Mouse (Mus musculus) MEL (cell line): ENCODE measurements around the gene Ptges3l. TPM values are rescaled to one million over a fixed set of nuclear protein-coding genes. Genes with fewer than 3 reads are reported as not detected.

Source experiments
- DNase-seq: peaks from one replicate; pipeline ENCODE4 v3.0.0; 2011; ENCODE audit warnings: low read depth, low spot score
- H3K27ac ChIP-seq: 2 replicates; pipeline ENCODE4 v1.5.1; 2012; ENCODE audit warnings: low read depth, mild to moderate bottlenecking, control low read depth, low read length, moderate library complexity; ENCODE audit not compliant: control insufficient read depth
- H3K27me3 ChIP-seq, 2 experiments: fragments of 150-350 bp in 1 of 2; sonication (generic) in 1 of 2; 2 replicates each; pipeline ENCODE4 v1.6.1; 2012; ENCODE audit warnings: low read length in 2 of 2, mild to moderate bottlenecking in 2 of 2, improper control_type of control experiment in 1 of 2, moderate library complexity in 1 of 2; ENCODE audit not compliant: insufficient read depth in 2 of 2, control insufficient read depth in 1 of 2
- H3K36me3 ChIP-seq, 2 experiments: 2 replicates each; pipeline ENCODE4 v1.6.1; 2012 to 2014; ENCODE audit warnings: low read length in 2 of 2, improper control_type of control experiment in 1 of 2, inconsistent platforms in 1 of 2, mild to moderate bottlenecking in 1 of 2; ENCODE audit not compliant: insufficient read depth in 2 of 2, control insufficient read depth in 1 of 2
- H3K4me1 ChIP-seq, 2 experiments: fragments of 150-350 bp in 1 of 2; sonication (generic) in 1 of 2; 2 replicates each; pipeline ENCODE4 v1.6.1; 2012; ENCODE audit warnings: low read length in 2 of 2, improper control_type of control experiment in 1 of 2, mild to moderate bottlenecking in 1 of 2; ENCODE audit not compliant: insufficient read depth in 2 of 2, control insufficient read depth in 1 of 2
- H3K4me3 ChIP-seq, 2 experiments: fragments of 150-350 bp in 1 of 2; sonication (generic) in 1 of 2; 2 replicates each; pipeline ENCODE4 v1.5.1; 2012; ENCODE audit warnings: low read depth in 2 of 2, low read length in 2 of 2, mild to moderate bottlenecking in 2 of 2, moderate library complexity in 2 of 2, control low read depth in 1 of 2, improper control_type of control experiment in 1 of 2; ENCODE audit not compliant: control insufficient read depth in 1 of 2, insufficient read depth in 1 of 2
- H3K79me2 ChIP-seq: 2 replicates; pipeline ENCODE4 v1.6.1; 2012; ENCODE audit warnings: mild to moderate bottlenecking, low read length, moderate library complexity; ENCODE audit not compliant: control insufficient read depth, poor library complexity, insufficient read depth
- H3K9ac ChIP-seq: 2 replicates; pipeline ENCODE4 v1.6.1; 2012; ENCODE audit warnings: low read depth, mild to moderate bottlenecking, control low read depth, low read length, moderate library complexity; ENCODE audit not compliant: control insufficient read depth, poor library complexity, severe bottlenecking
- H3K9me3 ChIP-seq: fragments of 150-350 bp; sonication (generic); replicated peaks from 2 replicates; pipeline ENCODE4 v1.6.1; 2012; ENCODE audit warnings: mild to moderate bottlenecking, low read length, improper control_type of control experiment, moderate library complexity; ENCODE audit not compliant: insufficient read depth
- CHD1 ChIP-seq: IDR thresholded peaks from 2 replicates; pipeline ENCODE4 v1.6.1; 2012; ENCODE audit warnings: low read depth, mild to moderate bottlenecking, inconsistent platforms, low read length, improper control_type of control experiment
- CHD2 ChIP-seq: IDR thresholded peaks from 2 replicates; pipeline ENCODE4 v1.6.1; 2011; ENCODE audit warnings: low read length, improper control_type of control experiment
- E2F4 ChIP-seq: IDR thresholded peaks from 2 replicates; pipeline ENCODE4 v1.6.1; 2011; ENCODE audit warnings: low read depth, low read length, improper control_type of control experiment, borderline replicate concordance
- EP300 ChIP-seq, 2 experiments: IDR thresholded peaks; 2 replicates each; pipeline ENCODE4 v1.6.1; 2011; ENCODE audit warnings: improper control_type of control experiment in 2 of 2, low read length in 2 of 2, low read depth in 1 of 2, mild to moderate bottlenecking in 1 of 2
- GABPA ChIP-seq: IDR thresholded peaks from 2 replicates; pipeline ENCODE4 v1.6.1; 2012; ENCODE audit warnings: low read depth, mild to moderate bottlenecking, inconsistent platforms, low read length, improper control_type of control experiment, moderate library complexity
- GATA1 ChIP-seq: IDR thresholded peaks from 2 replicates; pipeline ENCODE4 v1.6.1; 2011; ENCODE audit warnings: low read depth, low read length, improper control_type of control experiment
- HCFC1 ChIP-seq: IDR thresholded peaks from 2 replicates; pipeline ENCODE4 v1.6.1; 2012; ENCODE audit warnings: low read depth, mild to moderate bottlenecking, inconsistent platforms, low read length, improper control_type of control experiment, moderate library complexity
- JUND ChIP-seq: IDR thresholded peaks from 2 replicates; pipeline ENCODE4 v1.6.1; 2011; ENCODE audit warnings: low read depth, mild to moderate bottlenecking, improper control_type of control experiment, low read length
- MAFK ChIP-seq: IDR thresholded peaks from 2 replicates; pipeline ENCODE4 v1.6.1; 2011; ENCODE audit warnings: low read depth, mild to moderate bottlenecking, low read length, improper control_type of control experiment, borderline replicate concordance
- MAX ChIP-seq: IDR thresholded peaks from 2 replicates; pipeline ENCODE4 v1.6.1; 2011; ENCODE audit warnings: low read length, improper control_type of control experiment
- MAZ ChIP-seq: IDR thresholded peaks from 2 replicates; pipeline ENCODE4 v1.6.1; 2012; ENCODE audit warnings: low read depth, mild to moderate bottlenecking, inconsistent platforms, low read length, improper control_type of control experiment
- MEF2A ChIP-seq: IDR thresholded peaks from 2 replicates; pipeline ENCODE4 v1.6.1; 2014; ENCODE audit warnings: low read depth, mild to moderate bottlenecking, inconsistent platforms, low read length, improper control_type of control experiment; ENCODE audit not compliant: poor library complexity, insufficient replicate concordance, severe bottlenecking; ENCODE audit errors: extremely low read depth
- NELFE ChIP-seq: IDR thresholded peaks from 2 replicates; pipeline ENCODE4 v1.6.1; 2011; ENCODE audit warnings: low read depth, low read length, improper control_type of control experiment
- NRF1 ChIP-seq: IDR thresholded peaks from 2 replicates; pipeline ENCODE4 v1.6.1; 2014; ENCODE audit warnings: low read depth, mild to moderate bottlenecking, inconsistent platforms, low read length, improper control_type of control experiment, moderate library complexity; ENCODE audit not compliant: poor library complexity, insufficient read depth, severe bottlenecking
- POLR2A ChIP-seq, 2 experiments: IDR thresholded peaks; 2 replicates each; pipeline ENCODE4 v1.6.1; 2011 to 2012; ENCODE audit warnings: low read length in 2 of 2, mild to moderate bottlenecking in 2 of 2, control low read depth in 1 of 2, improper control_type of control experiment in 1 of 2, low read depth in 1 of 2, moderate library complexity in 1 of 2; ENCODE audit not compliant: control insufficient read depth in 1 of 2, insufficient read depth in 1 of 2, poor library complexity in 1 of 2
- POLR2AphosphoS2 ChIP-seq: IDR thresholded peaks from 2 replicates; pipeline ENCODE4 v1.6.1; 2011; ENCODE audit warnings: low read length, improper control_type of control experiment
- POLR2AphosphoS5 ChIP-seq: IDR thresholded peaks from 2 replicates; pipeline ENCODE4 v1.6.1; 2012; ENCODE audit warnings: low read depth, borderline replicate concordance, mild to moderate bottlenecking, inconsistent platforms, low read length, moderate library complexity, mixed read lengths
- RAD21 ChIP-seq: IDR thresholded peaks from 2 replicates; pipeline ENCODE4 v1.6.1; 2011; ENCODE audit warnings: mild to moderate bottlenecking, low read depth, low read length, improper control_type of control experiment
- RCOR1 ChIP-seq: IDR thresholded peaks from 2 replicates; pipeline ENCODE4 v1.6.1; 2012; ENCODE audit warnings: low read depth, mild to moderate bottlenecking, inconsistent platforms, low read length, improper control_type of control experiment
- TBP ChIP-seq: IDR thresholded peaks from 2 replicates; pipeline ENCODE4 v1.8.0; 2011; ENCODE audit warnings: low read depth, low read length, improper control_type of control experiment
- TCF12 ChIP-seq: IDR thresholded peaks from 2 replicates; pipeline ENCODE4 v1.6.1; 2014; ENCODE audit warnings: low read depth, mild to moderate bottlenecking, inconsistent platforms, low read length, improper control_type of control experiment, moderate library complexity
- UBTF ChIP-seq: IDR thresholded peaks from 2 replicates; pipeline ENCODE4 v1.6.1; 2012; ENCODE audit warnings: low read depth, mild to moderate bottlenecking, inconsistent platforms, low read length, improper control_type of control experiment, moderate library complexity, borderline replicate concordance; ENCODE audit not compliant: insufficient read depth
- USF1 ChIP-seq: IDR thresholded peaks from 2 replicates; pipeline ENCODE4 v1.6.1; 2014; ENCODE audit warnings: low read depth, mild to moderate bottlenecking, inconsistent platforms, low read length, improper control_type of control experiment, moderate library complexity
- ZNF384 ChIP-seq: IDR thresholded peaks from 2 replicates; pipeline ENCODE4 v1.6.1; 2012; ENCODE audit warnings: low read depth, mild to moderate bottlenecking, inconsistent platforms, low read length, improper control_type of control experiment
- polyA plus RNA-seq, 2 experiments: library from polyadenylated mRNA; stranded (reverse) in 1 of 2; unstranded in 1 of 2; fragments of >175 nt in 1 of 2; fragments of >200 nt in 1 of 2; gene quantifications; 2 replicates each; pipeline versions ENCODE4 v1.2.1 to v1.2.4; 2012; ENCODE audit warnings: low replicate concordance in 2 of 2, low read depth in 1 of 2; ENCODE audit not compliant: insufficient read length in 2 of 2, insufficient read depth in 1 of 2, missing spikeins in 1 of 2
- total RNA-seq: library from RNA; depleted of rRNA; stranded (reverse); fragments of 300-350 nt; gene quantifications from 2 replicates; pipeline ENCODE4 v1.2.3, GENCODE M21; 2012

Ptges3l gene
- total and polyA plus RNA-seq, 3 experiments = 1.4 to 2.3 TPM; not detected in 1

- TF ChIP-seq POLR2AphosphoS5 (no peak), HCFC1 (peak; percentile 90), MEF2A (no peak), EP300 (IDR thresholded peaks at IDR 0.05; ENCODE audit: low read depth in 1 of 2, low read length in 2 of 2) (peak in 1 of 2 experiments; percentile 35; a peak in 1 of 4 replicates), UBTF (no peak; the same call in 1 of the 2 replicates), JUND (0 out of 2 replicates have a peak, but pooled peaks have one; percentile 8), CHD1 (no peak; the same call in 1 of the 2 replicates), RCOR1 (no peak), E2F4 (peak; percentile 94; the same call in 1 of the 2 replicates), TCF12 (peak; percentile 66; the same call in 1 of the 2 replicates), USF1 (no peak), RAD21 (no peak), POLR2A (IDR thresholded peaks at IDR 0.05; ENCODE audit: control insufficient read depth in 1 of 2, insufficient read depth in 1 of 2, low read depth in 1 of 2, low read length in 2 of 2, poor library complexity in 1 of 2) (peak; percentile 69 to 77), GATA1 (no peak), GABPA (no peak), MAX (peak; percentile 35; the same call in 1 of the 2 replicates), MAZ (0 out of 2 replicates have a peak, but pooled peaks have one; percentile 15), NRF1 (peak; percentile 75), CHD2 (no peak), MAFK (no peak)
These were observed 7.9 kb downstream of the Ptges3l start, which contains the start of gene Aarsd1 (continued) for GRCm38 (mm10) chr11:101417101-101417855.

GRCm38 (mm10) chr11:101416433-101417100 lies 8.6 kb downstream of the Ptges3l start:
- H3K27ac ChIP-seq = peak overlapping the region; percentile 85
- no peaks in the 10 kb centered on the region for H3K9me3 ChIP-seq
- peaks cover 12% of the 10 kb centered on the region for H3K79me2 ChIP-seq
- H3K9ac ChIP-seq = peak overlapping the region; percentile 95
- DNase-seq = peak; percentile 90
- H3K36me3 ChIP-seq = peaks cover 2 to 19% of the 10 kb centered on the region in 2 experiments
- TF ChIP-seq CHD2 (no peak), ZNF384 (peak; percentile 93), HCFC1 (peak; percentile 23; the same call in 1 of the 2 replicates), MAX (peak; percentile 27; the same call in 1 of the 2 replicates), MAZ (0 out of 2 replicates have a peak, but pooled peaks have one; percentile 34), TBP (peak; percentile 83), NELFE (peak; percentile 56; the same call in 1 of the 2 replicates), RCOR1 (0 out of 2 replicates have a peak, but pooled peaks have one; percentile 37), POLR2A (IDR thresholded peaks at IDR 0.05; ENCODE audit: control insufficient read depth in 1 of 2, insufficient read depth in 1 of 2, low read depth in 1 of 2, low read length in 2 of 2, poor library complexity in 1 of 2) (peak in 1 of 2 experiments; percentile 67; a peak in 2 of 4 replicates), POLR2AphosphoS2 (no peak), MEF2A (no peak)
- H3K4me1 ChIP-seq = peaks cover 8 to 12% of the 10 kb centered on the region in 2 experiments
- H3K4me3 ChIP-seq = peak overlapping the region; percentile 86 to 89
- H3K27me3 ChIP-seq = no peaks in the 10 kb centered on the region
